Mouse (Mus musculus): ENCODE results near the gene Hip1. TPM values are rescaled to one million over a fixed set of nuclear protein-coding genes. Genes with fewer than 3 reads are reported as not detected.

Hip1 gene
- polyA plus RNA-seq, 1 experiment from 2014 or later = 66.6 TPM

DNA sequence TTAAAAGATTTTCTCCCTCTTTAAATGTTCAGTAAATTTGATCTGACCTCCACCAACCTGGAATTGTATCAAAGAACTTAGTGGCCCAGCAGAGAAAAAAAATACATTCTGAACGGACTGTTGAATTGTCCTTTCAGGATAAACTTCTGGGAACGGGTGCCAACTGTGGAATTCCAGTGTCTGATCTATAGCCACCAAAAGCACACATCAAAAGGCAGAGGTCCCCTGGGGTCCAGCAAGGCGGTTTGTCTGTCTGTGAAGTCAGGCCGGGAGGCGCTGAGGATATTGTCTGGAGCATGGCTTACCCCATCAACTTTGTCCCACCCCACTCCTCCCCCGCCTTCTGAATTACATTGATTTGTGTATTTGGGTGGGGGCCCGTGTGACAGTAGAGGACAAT lies 16.9 kb downstream of the Hip1 start:
- 63% methylated on average over 7 of the region's 7 CpGs for WGBS

DNA sequence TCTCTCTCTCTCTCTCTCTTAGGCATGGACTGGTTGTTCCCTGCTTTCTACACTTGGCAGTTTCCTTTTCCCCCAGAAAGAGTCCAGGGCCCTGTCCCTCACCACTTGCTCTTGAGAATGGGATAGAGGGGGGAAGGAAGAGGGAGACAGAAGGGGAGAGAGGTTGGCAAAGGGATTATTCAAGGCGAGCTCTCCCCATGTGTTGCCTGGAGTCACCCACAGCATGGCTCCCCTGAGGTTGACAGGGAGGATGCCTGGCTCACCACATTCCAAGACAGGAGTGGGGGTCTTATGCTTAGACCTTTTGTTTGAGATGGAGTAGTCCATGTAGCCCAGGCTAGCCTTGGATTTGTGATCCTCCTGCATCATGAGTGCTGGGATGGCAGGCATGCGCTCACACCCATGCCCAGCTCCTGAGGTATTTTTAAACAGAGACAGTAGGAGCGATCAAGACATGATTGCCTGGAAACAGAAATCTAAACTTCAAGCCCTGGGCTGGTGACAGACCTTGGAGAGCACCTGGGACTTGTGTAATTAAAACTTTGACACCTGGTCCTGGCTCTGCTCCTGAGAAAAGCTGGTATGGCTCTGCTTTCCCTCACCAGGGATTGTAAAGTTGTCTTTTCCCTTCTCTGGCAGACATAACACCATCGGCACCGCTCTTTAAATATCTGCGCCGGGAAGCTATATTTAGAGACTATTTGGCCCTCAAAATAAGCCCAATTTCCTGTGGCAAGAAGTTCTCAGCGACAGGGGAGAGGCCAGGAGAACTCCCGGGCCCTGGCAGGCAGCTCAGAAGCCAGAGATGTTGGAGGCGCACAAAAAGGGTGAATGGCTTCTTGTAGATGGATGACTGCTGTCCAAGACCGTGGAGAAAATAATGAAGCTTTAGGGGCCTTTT lies 20.0 kb downstream of the Hip1 start:
- Histone ChIP-seq H3K9me3 (no peaks in the 10 kb centered on the region; the same call in 1 of the 2 replicates), H3K27me3 (ENCODE audit: poor library complexity, severe bottlenecking) (no peaks in the 10 kb centered on the region), H3K36me3 (replicated peaks) (no peaks in the 10 kb centered on the region), H3K4me1 (peaks cover 4% of the 10 kb centered on the region; the same call in 1 of the 2 replicates), H3K4me3 (no peak overlapping the region), H3K27ac (no peak overlapping the region)
- WGBS = 86% methylated on average over 11 of the region's 11 CpGs
- DNase-seq (ENCODE audit: extremely low spot score, low spot score) = no peak

More for the DNA sequence above, 16.9 kb downstream of the Hip1 start:
- H3K36me3 ChIP-seq (replicated peaks) = no peaks in the 10 kb centered on the region
- DNase-seq (ENCODE audit: extremely low spot score, low spot score) = no peak
- no peak overlapping the region for H3K27ac ChIP-seq
- no peak overlapping the region for H3K4me3 ChIP-seq
- peaks cover 4% of the 10 kb centered on the region; the same call in 1 of the 2 replicates for H3K4me1 ChIP-seq
- no peaks in the 10 kb centered on the region for H3K27me3 ChIP-seq (ENCODE audit: poor library complexity, severe bottlenecking)
- H3K9me3 ChIP-seq = no peaks in the 10 kb centered on the region; the same call in 1 of the 2 replicates

DNA sequence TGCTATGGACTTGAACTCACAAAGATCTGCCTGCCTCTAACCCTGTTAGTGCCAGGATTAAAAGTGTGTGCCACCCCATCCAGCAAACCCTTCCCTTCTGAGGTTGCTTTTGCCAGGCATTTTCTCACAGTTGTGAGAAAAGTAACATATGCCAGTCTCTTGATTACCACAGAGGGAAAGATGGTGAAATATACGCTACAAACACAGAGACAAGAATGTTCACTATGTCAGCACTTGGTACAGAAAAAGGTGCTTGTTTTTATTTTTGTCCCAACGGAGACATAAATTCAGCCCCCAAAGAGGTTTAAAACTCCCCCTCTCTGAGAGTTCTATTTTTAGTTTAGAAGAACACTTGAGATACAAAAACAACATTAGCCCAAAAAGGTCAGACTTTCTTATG lies 20.8 kb downstream of the Hip1 start:
- H3K9me3 ChIP-seq = no peaks in the 10 kb centered on the region; the same call in 1 of the 2 replicates
- H3K27ac ChIP-seq = no peak overlapping the region
- H3K36me3 ChIP-seq (replicated peaks) = no peaks in the 10 kb centered on the region
- no peak for DNase-seq (ENCODE audit: extremely low spot score, low spot score)
- no peak overlapping the region for H3K4me3 ChIP-seq
- 96% methylated on average over 2 of the region's 2 CpGs for WGBS
- H3K4me1 ChIP-seq = peaks cover 4% of the 10 kb centered on the region; the same call in 1 of the 2 replicates
- no peaks in the 10 kb centered on the region for H3K27me3 ChIP-seq (ENCODE audit: poor library complexity, severe bottlenecking)

DNA sequence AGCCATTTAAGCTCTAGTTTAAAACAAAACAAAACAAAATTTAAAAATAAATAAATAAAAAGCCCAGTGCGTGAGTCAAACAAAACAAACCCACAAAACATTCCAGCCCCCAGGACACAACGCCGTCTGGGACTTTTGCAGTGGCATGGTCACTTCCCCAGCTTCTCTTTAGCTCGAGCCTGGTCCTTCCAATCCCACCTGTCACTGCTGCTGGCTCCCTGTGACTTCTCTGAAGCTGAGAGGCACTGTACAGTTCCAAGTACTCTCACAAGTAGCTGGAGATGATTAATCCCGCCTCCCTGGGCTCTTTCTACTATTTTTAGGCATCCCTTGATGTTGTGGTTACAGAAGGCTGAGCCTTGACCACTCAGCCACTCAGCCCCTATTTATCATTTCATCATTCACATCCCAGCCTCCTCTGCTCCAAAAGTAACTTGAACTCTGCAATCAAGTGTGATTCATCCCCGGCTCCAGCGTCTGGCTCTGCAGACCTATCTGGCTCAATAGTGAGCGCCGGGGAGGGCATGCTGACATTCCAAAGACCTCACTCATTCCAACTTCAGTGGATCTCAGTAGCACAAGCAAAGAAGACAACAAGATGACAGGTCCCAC lies 22.7 kb downstream of the Hip1 start:
- H3K36me3 ChIP-seq (replicated peaks) = 0 out of 2 replicates have a peak, but pooled peaks cover under 1% of the 10 kb centered on the region
- H3K4me1 ChIP-seq = no peaks in the 10 kb centered on the region
- WGBS = 92% methylated on average over 9 of the region's 9 CpGs
- H3K4me3 ChIP-seq = no peak overlapping the region
- H3K27ac ChIP-seq = no peak overlapping the region
- no peaks in the 10 kb centered on the region; the same call in 1 of the 2 replicates for H3K9me3 ChIP-seq
- H3K27me3 ChIP-seq (ENCODE audit: poor library complexity, severe bottlenecking) = no peaks in the 10 kb centered on the region
- no peak for DNase-seq (ENCODE audit: extremely low spot score, low spot score)

DNA sequence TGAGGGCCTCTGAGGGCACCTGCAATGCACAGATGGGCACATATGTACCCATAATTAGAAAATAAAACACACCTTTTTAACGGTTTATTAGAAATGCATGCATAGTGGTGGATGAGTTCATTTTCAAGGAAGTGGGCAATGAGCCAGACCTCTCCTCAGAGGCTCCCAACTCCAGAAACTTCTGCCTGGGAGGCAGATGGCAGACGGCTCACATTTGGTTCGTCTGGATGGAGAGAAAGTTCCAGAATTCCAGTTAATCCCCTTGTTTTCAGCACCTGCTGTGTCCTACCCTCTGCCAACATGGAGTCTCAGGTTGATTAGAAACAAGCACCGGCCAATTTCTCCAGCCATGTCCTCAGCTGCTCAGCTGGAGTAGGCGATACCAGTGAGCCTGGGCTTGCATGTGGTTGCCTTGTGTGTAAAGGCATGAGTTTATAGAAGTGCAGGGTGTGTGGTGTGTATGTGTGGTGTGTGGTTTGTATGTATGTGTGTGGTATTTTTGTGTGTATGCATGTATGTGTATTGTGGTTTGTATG lies 27.5 kb downstream of the Hip1 start:
- H3K4me1 ChIP-seq = peaks cover 7% of the 10 kb centered on the region; the same call in 1 of the 2 replicates
- no peak overlapping the region for H3K27ac ChIP-seq
- no peak for DNase-seq (ENCODE audit: extremely low spot score, low spot score)
- H3K4me3 ChIP-seq = no peak overlapping the region
- peaks cover 16% of the 10 kb centered on the region for H3K36me3 ChIP-seq (replicated peaks)
- 95% methylated on average over 5 of the region's 5 CpGs for WGBS
- H3K9me3 ChIP-seq = peaks cover 16% of the 10 kb centered on the region; the same call in 1 of the 2 replicates
- no peaks in the 10 kb centered on the region for H3K27me3 ChIP-seq (ENCODE audit: poor library complexity, severe bottlenecking)

DNA sequence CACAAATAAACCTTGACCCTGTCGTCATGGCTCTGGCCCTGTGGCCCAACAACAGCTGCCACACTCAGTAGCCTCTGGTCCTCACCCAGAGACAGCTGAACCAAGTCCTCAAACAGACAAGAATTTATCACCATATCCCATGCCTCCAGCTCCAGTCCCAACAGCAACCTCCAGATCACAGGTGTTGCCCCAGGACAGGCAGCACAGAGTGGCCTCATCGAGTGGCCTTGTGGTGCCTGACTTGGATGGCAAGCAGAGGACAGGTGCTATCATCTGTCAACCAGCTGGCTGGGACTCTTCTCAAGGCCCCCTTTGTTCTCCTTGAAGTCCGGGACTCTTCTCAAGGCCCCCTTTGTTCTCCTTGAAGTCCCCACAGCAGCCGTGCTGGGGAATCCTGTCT lies 31.8 kb downstream of the Hip1 start:
- no peak for DNase-seq (ENCODE audit: extremely low spot score, low spot score)
- Histone ChIP-seq H3K4me3 (no peak overlapping the region), H3K4me1 (peaks cover 9% of the 10 kb centered on the region), H3K27me3 (ENCODE audit: poor library complexity, severe bottlenecking) (no peaks in the 10 kb centered on the region), H3K36me3 (replicated peaks) (peaks cover 16% of the 10 kb centered on the region), H3K9me3 (peaks cover 16% of the 10 kb centered on the region; the same call in 1 of the 2 replicates), H3K27ac (peak overlapping the region; percentile 35)
- WGBS = 53% methylated on average over 4 of the region's 4 CpGs

DNA sequence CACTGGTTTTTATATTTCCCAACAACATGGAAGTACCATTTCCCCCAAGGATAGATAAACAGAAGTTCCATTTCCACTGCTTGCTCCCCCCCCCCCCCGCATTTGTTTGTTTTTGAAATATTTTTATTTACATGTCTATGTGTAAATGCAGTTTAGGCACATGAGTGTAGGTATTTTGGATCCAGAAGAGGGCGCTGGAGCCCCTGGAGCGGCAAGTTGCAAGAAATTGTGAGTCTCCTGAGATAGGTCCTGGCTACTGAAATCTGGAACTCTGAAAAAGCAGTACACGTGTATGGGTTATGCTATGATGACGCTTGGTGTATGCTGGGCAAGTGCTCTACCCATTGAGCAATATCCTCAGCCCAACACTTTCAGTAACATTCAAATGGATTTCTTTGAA lies 33.8 kb downstream of the Hip1 start:
- DNase-seq (ENCODE audit: extremely low spot score, low spot score) = no peak
- H3K27ac ChIP-seq = no peak overlapping the region
- H3K4me1 ChIP-seq = peaks cover 22% of the 10 kb centered on the region
- peaks cover 12% of the 10 kb centered on the region; the same call in 1 of the 2 replicates for H3K9me3 ChIP-seq
- H3K4me3 ChIP-seq = no peak overlapping the region
- peaks cover 8% of the 10 kb centered on the region for H3K36me3 ChIP-seq (replicated peaks)
- 66% methylated on average over 5 of the region's 5 CpGs for WGBS
- no peaks in the 10 kb centered on the region for H3K27me3 ChIP-seq (ENCODE audit: poor library complexity, severe bottlenecking)

DNA sequence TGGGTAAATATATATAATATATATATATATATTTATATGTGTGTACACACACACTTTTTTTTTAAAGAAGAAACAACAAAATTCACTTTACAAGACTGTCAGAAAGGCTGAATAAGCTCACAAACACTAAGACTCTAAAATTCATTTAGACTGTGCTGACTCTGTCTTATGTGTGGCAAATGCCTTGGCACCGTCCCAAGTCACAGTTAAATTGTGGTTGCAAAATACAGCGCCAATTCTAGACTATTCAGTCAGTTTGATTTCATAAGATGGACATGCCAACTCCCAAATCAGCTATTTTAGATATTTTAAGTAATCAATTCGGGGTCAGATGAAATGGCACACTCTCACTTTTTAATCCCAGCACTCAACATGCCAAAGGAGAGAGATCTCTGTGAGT lies 36.6 kb downstream of the Hip1 start:
- H3K36me3 ChIP-seq (replicated peaks) = 0 out of 2 replicates have a peak, but pooled peaks cover 3% of the 10 kb centered on the region
- no peak overlapping the region for H3K4me3 ChIP-seq
- H3K27ac ChIP-seq = no peak overlapping the region
- DNase-seq (ENCODE audit: extremely low spot score, low spot score) = no peak
- peaks cover 19% of the 10 kb centered on the region for H3K4me1 ChIP-seq
- WGBS = 89% methylated on average over 3 of the region's 3 CpGs
- no peaks in the 10 kb centered on the region for H3K27me3 ChIP-seq (ENCODE audit: poor library complexity, severe bottlenecking)
- H3K9me3 ChIP-seq = peaks cover 4% of the 10 kb centered on the region; the same call in 1 of the 2 replicates

DNA sequence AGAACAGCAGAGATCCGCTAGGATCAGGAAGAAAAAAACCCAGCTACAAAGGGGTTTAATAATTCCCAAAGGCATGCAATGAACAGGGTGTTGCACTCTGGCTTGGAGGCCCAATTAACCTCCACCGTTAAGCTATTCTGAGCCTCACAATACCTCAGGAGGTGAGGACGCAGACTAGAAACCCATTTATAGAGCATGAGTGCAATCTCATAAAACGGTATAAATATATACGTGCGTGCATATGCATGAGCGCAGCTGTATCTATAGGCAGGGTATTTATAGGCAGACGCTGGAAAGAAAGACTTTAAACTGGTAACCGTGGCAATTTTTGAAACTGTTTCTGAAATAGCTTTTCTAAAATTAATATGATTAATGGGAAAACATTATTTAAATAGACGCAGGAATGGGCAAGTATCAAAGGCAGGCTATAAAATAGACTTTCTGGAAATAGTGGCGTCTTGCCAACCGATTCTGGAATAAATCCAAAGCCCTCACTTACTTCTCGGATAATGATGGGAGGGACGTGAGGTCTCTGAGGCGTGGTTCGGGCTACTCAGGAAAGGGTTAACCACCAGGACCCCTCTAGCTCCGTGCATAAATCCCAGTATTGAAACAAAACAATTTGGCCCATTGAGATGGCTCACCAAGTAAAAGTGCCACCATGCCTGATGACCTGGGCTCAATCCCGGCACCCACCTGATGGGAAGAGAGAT lies 37.2 kb downstream of the Hip1 start:
- peaks cover 4% of the 10 kb centered on the region; the same call in 1 of the 2 replicates for H3K9me3 ChIP-seq
- no peak for DNase-seq (ENCODE audit: extremely low spot score, low spot score)
- H3K4me3 ChIP-seq = no peak overlapping the region
- H3K4me1 ChIP-seq = peaks cover 15% of the 10 kb centered on the region
- H3K36me3 ChIP-seq (replicated peaks) = 0 out of 2 replicates have a peak, but pooled peaks cover 3% of the 10 kb centered on the region
- H3K27me3 ChIP-seq (ENCODE audit: poor library complexity, severe bottlenecking) = no peaks in the 10 kb centered on the region
- 70% methylated on average over 18 of the region's 18 CpGs for WGBS
- H3K27ac ChIP-seq = no peak overlapping the region

DNA sequence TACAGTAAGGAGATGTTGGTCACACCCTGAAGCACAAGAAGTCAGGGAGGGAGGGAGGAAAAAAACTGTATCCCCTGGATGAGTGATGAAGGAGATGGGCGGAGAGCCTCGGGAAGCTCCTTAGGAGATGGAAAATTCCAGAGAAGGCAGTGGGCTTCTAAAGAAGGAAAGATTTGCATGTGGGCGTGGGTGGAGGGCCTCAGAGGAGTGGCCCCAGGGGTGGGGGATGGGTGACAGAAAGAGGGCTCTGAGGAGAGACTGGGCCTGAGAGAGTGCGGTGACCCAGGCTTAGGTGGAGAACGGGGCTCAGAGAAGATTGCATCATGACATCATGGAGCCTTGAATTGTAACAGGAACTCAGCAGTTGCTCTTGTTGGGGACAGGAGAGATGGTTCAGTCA lies 39.5 kb downstream of the Hip1 start:
- H3K4me1 ChIP-seq = peaks cover 15% of the 10 kb centered on the region
- WGBS = 74% methylated on average over 5 of the region's 5 CpGs
- H3K9me3 ChIP-seq = peaks cover 4% of the 10 kb centered on the region; the same call in 1 of the 2 replicates
- no peaks in the 10 kb centered on the region for H3K27me3 ChIP-seq (ENCODE audit: poor library complexity, severe bottlenecking)
- no peak overlapping the region for H3K4me3 ChIP-seq
- 0 out of 2 replicates have a peak, but pooled peaks cover 3% of the 10 kb centered on the region for H3K36me3 ChIP-seq (replicated peaks)
- no peak overlapping the region for H3K27ac ChIP-seq
- DNase-seq (ENCODE audit: extremely low spot score, low spot score) = no peak

DNA sequence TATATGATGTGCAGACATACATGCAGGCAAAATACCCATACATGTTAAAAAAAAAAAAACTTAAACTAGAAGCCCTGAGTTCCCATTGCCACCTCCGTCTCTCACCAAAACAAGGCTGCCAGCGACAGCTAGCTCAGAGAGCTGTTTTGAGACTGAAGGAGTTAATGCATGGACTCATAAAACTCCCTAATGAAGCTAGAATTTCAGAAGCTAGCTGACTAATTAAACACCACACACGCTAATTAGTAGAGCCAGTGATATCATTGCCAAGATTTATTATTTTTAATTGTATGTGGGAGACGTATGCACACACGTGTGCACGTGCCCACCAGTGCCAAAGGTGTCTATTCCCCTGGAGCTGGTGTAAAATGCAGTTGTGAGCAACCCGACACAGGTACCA lies 42.0 kb downstream of the Hip1 start:
- no peaks in the 10 kb centered on the region for H3K27me3 ChIP-seq (ENCODE audit: poor library complexity, severe bottlenecking)
- 84% methylated on average over 7 of the region's 7 CpGs for WGBS
- H3K4me1 ChIP-seq = peaks cover 12% of the 10 kb centered on the region
- H3K9me3 ChIP-seq = peaks cover 4% of the 10 kb centered on the region; the same call in 1 of the 2 replicates
- DNase-seq (ENCODE audit: extremely low spot score, low spot score) = no peak
- 0 out of 2 replicates have a peak, but pooled peaks cover 3% of the 10 kb centered on the region for H3K36me3 ChIP-seq (replicated peaks)
- H3K4me3 ChIP-seq = no peak overlapping the region
- H3K27ac ChIP-seq = no peak overlapping the region

DNA sequence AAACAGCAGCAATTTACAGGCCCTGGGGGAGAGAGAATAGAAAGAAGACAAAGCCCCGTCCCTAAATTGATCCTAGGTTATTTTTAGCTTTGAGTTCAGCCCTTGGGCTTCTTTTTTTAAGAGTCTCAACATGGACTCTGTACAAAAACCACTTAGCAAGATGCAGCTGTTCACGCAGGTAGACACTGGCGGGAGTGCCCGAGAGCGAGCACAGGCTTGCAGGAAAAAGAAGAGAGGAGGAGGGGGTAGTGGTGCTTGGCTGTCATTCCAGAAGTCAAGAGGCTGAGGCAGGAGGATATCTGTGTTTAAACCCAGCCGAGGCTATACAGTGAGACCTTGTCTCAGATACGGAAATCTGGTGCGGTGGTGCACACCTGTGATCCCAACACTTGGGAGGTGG lies 42.9 kb downstream of the Hip1 start:
- Histone ChIP-seq H3K27ac (no peak overlapping the region), H3K27me3 (ENCODE audit: poor library complexity, severe bottlenecking) (no peaks in the 10 kb centered on the region), H3K36me3 (replicated peaks) (0 out of 2 replicates have a peak, but pooled peaks cover 3% of the 10 kb centered on the region), H3K9me3 (peaks cover 4% of the 10 kb centered on the region; the same call in 1 of the 2 replicates), H3K4me3 (no peak overlapping the region), H3K4me1 (peaks cover 9% of the 10 kb centered on the region)
- DNase-seq (ENCODE audit: extremely low spot score, low spot score) = no peak
- WGBS = 90% methylated on average over 8 of the region's 8 CpGs
